Mouse (Mus musculus) lung, adult 2 months (tissue): ENCODE results near the gene Gm17657.

Source experiments
- CTCF ChIP-seq: fragments of 200-500 bp; IDR thresholded peaks from 2 replicates; pipeline ENCODE4 v1.5.1; 2011; ENCODE audit warnings: mild to moderate bottlenecking, low read length, control low read depth; ENCODE audit not compliant: insufficient read depth
- POLR2A ChIP-seq: fragments of 200-500 bp; IDR thresholded peaks from 2 replicates; pipeline ENCODE4 v1.6.1; 2011; ENCODE audit warnings: low read depth, mild to moderate bottlenecking, control low read depth, low read length, borderline replicate concordance; ENCODE audit errors: extremely low read depth

DNA sequence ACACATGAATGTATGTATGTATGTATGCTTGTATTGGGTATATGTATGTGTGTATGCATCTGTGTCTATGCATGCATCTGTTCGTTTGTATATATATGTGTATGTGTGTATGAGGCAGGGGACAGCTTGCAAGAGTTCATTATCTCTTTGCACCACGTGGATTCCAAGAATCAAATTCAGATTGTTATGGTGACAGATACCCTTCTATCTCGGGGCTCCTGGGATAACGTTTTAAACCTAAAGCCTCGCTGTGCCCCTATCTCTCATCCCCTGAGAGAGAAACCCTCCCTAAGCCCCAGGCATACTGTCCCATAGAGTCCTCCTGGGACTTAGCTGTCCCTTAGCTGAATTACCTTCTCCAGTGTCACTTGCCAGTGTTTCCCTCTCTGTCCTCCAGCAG is 34.1 kb upstream of the Gm17657 start:
- TF ChIP-seq CTCF (no peak), POLR2A (no peak)
